Mouse (Mus musculus): ENCODE measurements at regions not wholly inside any gene's neighbourhood (a gene's known extent, or its start where the extent isn't known, plus 50 kb on each side); places are given as distances from the start of the nearest gene placed in this dataset.

DNA sequence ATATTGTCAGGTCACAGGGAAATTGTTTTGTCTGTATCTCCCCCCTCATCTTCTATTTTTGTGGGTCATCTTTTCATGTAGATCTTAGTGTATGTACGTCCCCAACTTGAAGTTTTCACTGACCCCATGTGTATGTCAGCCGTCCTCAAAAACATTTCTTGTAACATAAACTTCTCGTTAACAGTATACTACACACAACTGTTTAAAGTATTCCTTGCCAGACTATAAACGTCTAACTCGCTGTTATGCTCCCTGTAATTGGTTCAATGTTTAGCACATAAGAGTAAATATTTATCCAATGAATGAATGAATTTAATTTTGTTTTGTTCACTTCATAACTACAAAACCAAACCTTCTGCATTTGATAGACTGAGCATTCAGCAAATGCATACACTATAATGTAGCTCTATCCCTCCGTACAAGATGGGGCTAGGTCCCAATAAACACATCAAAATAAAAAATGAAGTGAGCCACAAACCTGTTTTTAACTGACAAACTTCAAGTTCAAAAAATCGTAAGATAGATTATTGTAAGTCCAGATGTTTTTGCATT lies 67.3 kb downstream of the Mgst1 start:
- Histone ChIP-seq H3K4me3 (replicated peaks) (no peak overlapping the region), H3K27me3 (replicated peaks) (no peaks in the 10 kb centered on the region), H3K27ac (no peak overlapping the region), H3K4me1 (no peaks in the 10 kb centered on the region), H3K36me3 (no peaks in the 10 kb centered on the region), H3K9me3 (no peaks in the 10 kb centered on the region), H3K9ac (no peak overlapping the region), H3K4me2 (no peak overlapping the region)
- no peak; the same call in 1 of the 2 replicates for ATAC-seq (ENCODE audit: insufficient read depth, low FRiP score, low read depth)
- 52% methylated on average over 7 of the region's 7 CpGs for WGBS

DNA sequence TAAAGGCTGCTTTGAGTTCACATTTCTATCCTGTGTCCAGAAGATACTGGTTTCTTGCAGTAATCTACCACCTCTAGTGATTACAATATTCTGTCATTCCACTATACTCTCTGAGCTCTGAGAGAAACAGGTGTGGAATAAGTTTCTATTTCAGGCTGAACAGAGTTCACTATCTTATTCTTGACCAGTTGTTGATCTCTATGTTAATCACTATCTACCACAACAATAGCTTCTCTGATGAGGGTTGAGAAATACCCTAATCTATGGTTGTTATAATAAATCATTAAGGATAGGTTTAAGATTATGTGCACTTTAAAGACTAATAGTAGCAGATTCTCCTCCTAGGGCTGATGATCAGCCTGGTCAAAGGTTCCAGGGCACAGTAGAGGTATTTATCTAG lies 75.1 kb downstream of the Mgst1 start:
- Histone ChIP-seq H3K9me3 (no peaks in the 10 kb centered on the region), H3K4me3 (replicated peaks) (no peak overlapping the region)
- ATAC-seq (ENCODE audit: insufficient read depth, low FRiP score, low read depth), result no peak

DNA sequence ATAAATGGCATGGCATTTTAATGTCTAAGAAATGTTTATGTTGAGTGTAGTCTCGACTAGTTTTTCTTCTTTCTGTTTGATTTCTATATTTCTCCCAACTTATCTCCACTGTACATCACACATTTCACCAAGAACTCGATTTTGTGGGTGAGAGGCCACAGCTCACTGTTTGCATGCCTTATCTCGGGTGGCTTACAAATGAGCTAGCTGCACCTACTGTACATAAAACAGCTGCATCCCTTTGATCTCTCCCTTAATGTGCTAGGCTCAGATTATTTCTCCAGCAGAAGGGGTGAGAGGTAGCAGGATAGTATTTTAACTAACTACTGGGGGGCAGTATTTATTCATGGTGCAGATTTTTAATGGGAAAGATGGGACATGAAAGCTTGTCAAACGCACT lies 92.3 kb downstream of the Mgst1 start:
- Histone ChIP-seq H3K4me1 (no peaks in the 10 kb centered on the region), H3K4me2 (no peak overlapping the region), H3K9ac (no peak overlapping the region), H3K27me3 (replicated peaks) (no peaks in the 10 kb centered on the region), H3K36me3 (no peaks in the 10 kb centered on the region), H3K4me3 (replicated peaks) (no peak overlapping the region), H3K27ac (no peak overlapping the region), H3K9me3 (no peaks in the 10 kb centered on the region)
- 40% methylated on average over 4 of the region's 4 CpGs for WGBS
- peak; percentile 85 for ATAC-seq (ENCODE audit: insufficient read depth, low FRiP score, low read depth)

More for the DNA sequence above, 75.1 kb downstream of the Mgst1 start:
- Histone ChIP-seq H3K4me2 (no peak overlapping the region), H3K27me3 (replicated peaks) (no peaks in the 10 kb centered on the region), H3K27ac (no peak overlapping the region), H3K36me3 (no peaks in the 10 kb centered on the region), H3K9ac (no peak overlapping the region), H3K4me1 (no peaks in the 10 kb centered on the region)

DNA sequence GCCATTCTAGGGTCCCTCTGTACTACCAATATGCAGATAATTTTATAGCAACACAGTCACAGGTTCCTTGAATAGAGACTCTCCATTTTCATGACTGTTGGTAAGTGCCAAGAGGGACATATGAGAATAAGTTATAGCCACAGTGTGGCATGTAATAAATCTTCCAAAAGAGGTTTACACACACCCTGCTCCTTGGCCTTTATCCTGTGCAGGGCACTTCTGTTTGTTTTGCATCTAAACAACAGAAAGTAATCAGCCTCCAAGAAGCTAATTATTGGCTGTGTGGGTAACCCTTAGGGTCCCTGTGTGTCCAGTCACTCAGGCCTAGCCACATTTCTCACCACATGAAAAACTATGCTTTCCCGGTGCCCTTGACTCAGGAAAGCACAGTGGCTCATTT lies 102.7 kb downstream of the Mgst1 start:
- Histone ChIP-seq H3K9ac (no peak overlapping the region), H3K27ac (no peak overlapping the region), H3K36me3 (no peaks in the 10 kb centered on the region), H3K4me3 (replicated peaks) (no peak overlapping the region), H3K9me3 (no peaks in the 10 kb centered on the region), H3K4me1 (no peaks in the 10 kb centered on the region), H3K27me3 (replicated peaks) (no peaks in the 10 kb centered on the region), H3K4me2 (no peak overlapping the region)
- no peak for ATAC-seq (ENCODE audit: insufficient read depth, low FRiP score, low read depth)
- WGBS, result 52% methylated on average over 1 of the region's 1 CpGs

DNA sequence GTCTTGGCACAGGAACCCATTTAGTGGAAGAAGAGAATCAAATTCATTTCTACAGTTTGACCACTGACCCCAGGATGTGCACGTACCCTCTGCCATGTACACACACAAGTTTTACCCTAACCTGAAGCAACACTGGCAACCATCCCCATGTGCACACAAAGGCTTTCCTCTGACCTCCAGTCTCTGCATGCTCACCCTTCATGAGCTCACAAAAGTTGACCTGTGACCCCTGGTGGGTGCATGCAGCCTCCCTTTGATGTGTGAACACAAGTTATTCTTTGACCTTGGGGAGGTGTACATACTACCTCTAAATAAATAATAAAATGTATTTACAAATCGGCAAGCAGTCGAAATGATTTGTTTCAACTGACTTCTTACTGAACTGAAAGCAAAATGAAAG lies 126.6 kb downstream of the Mgst1 start:
- WGBS, result 80% methylated on average over 3 of the region's 3 CpGs

More for the DNA sequence above, 126.6 kb downstream of the Mgst1 start:
- H3K36me3 ChIP-seq, result no peaks in the 10 kb centered on the region
- no peaks in the 10 kb centered on the region for H3K9me3 ChIP-seq
- no peak overlapping the region for H3K9ac ChIP-seq
- H3K27me3 ChIP-seq (replicated peaks), result no peaks in the 10 kb centered on the region
- no peak for ATAC-seq (ENCODE audit: insufficient read depth, low FRiP score, low read depth)
- no peak overlapping the region for H3K4me3 ChIP-seq (replicated peaks)
- no peak overlapping the region for H3K27ac ChIP-seq
- no peak overlapping the region for H3K4me2 ChIP-seq
- no peaks in the 10 kb centered on the region for H3K4me1 ChIP-seq

Data from stomach, embryonic 15.5 days (tissue).